Mouse (Mus musculus): ENCODE measurements around the gene Zfp385c.
A peak's percentile ranks its signal among the peaks of the same experiment; 100 is the strongest.

The Zfp385c gene

GRCm38 (mm10) chr11:100692164-100692616, at the start of gene Zfp385c:
Zfp385c (minus strand) TSS chr11:100692455.
- DNase-seq (ENCODE audit: low spot score in 2 of 2), result no peak

GRCm38 (mm10) chr11:100741348-100741747, 49.1 kb upstream of the Zfp385c start:
- DNase-seq (ENCODE audit: low spot score in 2 of 2), result peak in 1 of 2 experiments; percentile 47

- no peak for DNase-seq (ENCODE audit: low spot score in 2 of 2)
These were observed 46.5 kb upstream of the Zfp385c start for GRCm38 (mm10) chr11:100738749-100739148.

GRCm38 (mm10) chr11:100738066-100738604, 45.9 kb upstream of the Zfp385c start, which contains the start of gene Rab5c:
Rab5c (minus strand) TSS chr11:100738215.
- peak; percentile 98 to 99 for DNase-seq (ENCODE audit: low spot score in 2 of 2)

- DNase-seq (ENCODE audit: low spot score in 2 of 2), result no peak
These were observed 45.0 kb upstream of the Zfp385c start for GRCm38 (mm10) chr11:100737105-100737733.

- DNase-seq (ENCODE audit: low spot score in 2 of 2), result no peak
These were observed 44.5 kb upstream of the Zfp385c start for GRCm38 (mm10) chr11:100736746-100737080.

GRCm38 (mm10) chr11:100735954-100736745, 43.9 kb upstream of the Zfp385c start:
- DNase-seq (ENCODE audit: low spot score in 2 of 2), result no peak

- no peak for DNase-seq (ENCODE audit: low spot score in 2 of 2)
These were observed 43.0 kb upstream of the Zfp385c start for GRCm38 (mm10) chr11:100735134-100735865.

GRCm38 (mm10) chr11:100730477-100731205, 38.4 kb upstream of the Zfp385c start:
- DNase-seq (ENCODE audit: low spot score in 2 of 2), result no peak

GRCm38 (mm10) chr11:100729976-100730375, 37.7 kb upstream of the Zfp385c start:
- DNase-seq (ENCODE audit: low spot score in 2 of 2), result no peak

GRCm38 (mm10) chr11:100728601-100729000, 36.3 kb upstream of the Zfp385c start:
- DNase-seq (ENCODE audit: low spot score in 2 of 2), result no peak

GRCm38 (mm10) chr11:100727201-100727600, 34.9 kb upstream of the Zfp385c start:
- no peak for DNase-seq (ENCODE audit: low spot score in 2 of 2)

- no peak for DNase-seq (ENCODE audit: low spot score in 2 of 2)
These were observed 32.8 kb upstream of the Zfp385c start for GRCm38 (mm10) chr11:100724919-100725512.

- DNase-seq (ENCODE audit: low spot score in 2 of 2), result no peak
These were observed 30.3 kb upstream of the Zfp385c start for GRCm38 (mm10) chr11:100722493-100723028.

- no peak for DNase-seq (ENCODE audit: low spot score in 2 of 2)
These were observed 29.7 kb upstream of the Zfp385c start for GRCm38 (mm10) chr11:100721776-100722492.

GRCm38 (mm10) chr11:100721254-100721653, 29.0 kb upstream of the Zfp385c start:
- DNase-seq (ENCODE audit: low spot score in 2 of 2), result no peak

GRCm38 (mm10) chr11:100720345-100720744, 28.1 kb upstream of the Zfp385c start:
- no peak for DNase-seq (ENCODE audit: low spot score in 2 of 2)

GRCm38 (mm10) chr11:100719893-100720292, 27.6 kb upstream of the Zfp385c start:
- no peak for DNase-seq (ENCODE audit: low spot score in 2 of 2)

GRCm38 (mm10) chr11:100719312-100719711, 27.1 kb upstream of the Zfp385c start:
- DNase-seq (ENCODE audit: low spot score in 2 of 2), result no peak

GRCm38 (mm10) chr11:100718866-100719265, 26.6 kb upstream of the Zfp385c start:
- no peak for DNase-seq (ENCODE audit: low spot score in 2 of 2)

Data from urinary bladder, postnatal 36 days (tissue).